Mouse (Mus musculus): Measurements from ENCODE around the gene Ada. TPM values are rescaled to one million over a fixed set of nuclear protein-coding genes. Genes with fewer than 3 reads are reported as not detected.

Gene Ada
- polyA plus RNA-seq, 1 experiment from 2014 or later, result 9.7 TPM

DNA sequence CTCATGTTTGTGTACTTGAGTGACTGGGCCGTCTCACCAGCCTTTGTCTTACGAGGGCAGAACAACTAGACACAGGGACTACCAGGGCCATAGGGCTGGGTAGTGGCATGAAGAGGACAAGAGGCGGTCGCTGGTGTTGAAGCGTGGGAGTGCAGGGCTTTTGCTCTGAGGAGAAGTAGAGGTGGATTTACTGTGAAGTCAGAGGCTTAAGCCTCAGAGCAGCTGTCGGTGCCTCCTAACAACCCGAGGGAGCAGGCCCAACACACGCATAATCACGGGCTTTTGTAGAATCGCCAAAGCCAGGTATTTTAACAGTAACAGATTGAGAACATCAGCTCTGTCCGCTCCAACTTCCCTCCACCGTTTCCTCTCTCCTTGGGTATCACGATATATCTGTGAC, 26.6 kb upstream of the Ada start:
- no peaks in the 10 kb centered on the region for H3K27me3 ChIP-seq (ENCODE audit: control insufficient read depth, insufficient read depth, low read length)
- H3K4me2 ChIP-seq (replicated peaks; ENCODE audit: low read depth, low read length), result no peak overlapping the region
- no peaks in the 10 kb centered on the region for H3K4me1 ChIP-seq (ENCODE audit: control insufficient read depth, insufficient read depth, low read length)
- H3K9ac ChIP-seq (ENCODE audit: low read depth, low read length), result no peak overlapping the region
- ATAC-seq (ENCODE audit: low FRiP score, low TSS enrichment), result no peak
- no peaks in the 10 kb centered on the region for H3K9me3 ChIP-seq (ENCODE audit: control insufficient read depth, low read length)
- no peak overlapping the region for H3K4me3 ChIP-seq (ENCODE audit: low read length)
- no peaks in the 10 kb centered on the region for H3K36me3 ChIP-seq (ENCODE audit: control insufficient read depth, insufficient read depth, low read length)
- no peak overlapping the region for H3K27ac ChIP-seq (ENCODE audit: low read depth, low read length)
- 24% methylated on average over 13 of the region's 13 CpGs for WGBS

- no peaks in the 10 kb centered on the region for H3K27me3 ChIP-seq (ENCODE audit: control insufficient read depth, insufficient read depth, low read length)
- no peak for ATAC-seq (ENCODE audit: low FRiP score, low TSS enrichment)
- no peaks in the 10 kb centered on the region for H3K36me3 ChIP-seq (ENCODE audit: control insufficient read depth, insufficient read depth, low read length)
- no peak overlapping the region for H3K27ac ChIP-seq (ENCODE audit: low read depth, low read length)
- H3K4me1 ChIP-seq (ENCODE audit: control insufficient read depth, insufficient read depth, low read length), result no peaks in the 10 kb centered on the region
- H3K4me2 ChIP-seq (replicated peaks; ENCODE audit: low read depth, low read length), result no peak overlapping the region
- no peaks in the 10 kb centered on the region for H3K9me3 ChIP-seq (ENCODE audit: control insufficient read depth, low read length)
- no peak overlapping the region for H3K4me3 ChIP-seq (ENCODE audit: low read length)
- no peak overlapping the region for H3K9ac ChIP-seq (ENCODE audit: low read depth, low read length)
- WGBS, result 85% methylated on average over 8 of the region's 8 CpGs
These were observed 20.7 kb upstream of the Ada start for GRCm38 (mm10) chr2:163770731-163771130.

DNA sequence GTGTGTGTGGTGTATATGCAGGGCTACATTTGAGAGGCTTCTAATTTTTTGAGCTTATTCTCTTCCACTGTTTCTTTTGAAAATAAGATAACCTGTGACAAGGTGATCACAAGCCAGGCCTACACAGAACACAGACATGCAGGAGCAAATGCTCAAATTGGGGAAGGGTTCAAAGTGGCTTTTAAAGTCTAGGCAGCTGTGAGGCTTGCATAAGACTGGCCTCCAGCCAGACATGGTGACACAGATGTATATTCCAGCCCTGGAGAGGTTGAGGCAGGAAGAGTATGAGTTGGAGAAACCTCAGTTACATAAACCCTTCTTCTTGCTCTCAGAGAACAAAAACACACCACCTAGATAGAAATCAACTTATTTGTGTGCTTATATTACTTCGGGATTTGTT, 16.9 kb upstream of the Ada start:
- H3K36me3 ChIP-seq (ENCODE audit: control insufficient read depth, insufficient read depth, low read length), result no peaks in the 10 kb centered on the region
- no peaks in the 10 kb centered on the region for H3K27me3 ChIP-seq (ENCODE audit: control insufficient read depth, insufficient read depth, low read length)
- H3K9ac ChIP-seq (ENCODE audit: low read depth, low read length), result no peak overlapping the region
- H3K9me3 ChIP-seq (ENCODE audit: control insufficient read depth, low read length), result no peaks in the 10 kb centered on the region
- no peak for ATAC-seq (ENCODE audit: low FRiP score, low TSS enrichment)
- no peaks in the 10 kb centered on the region for H3K4me1 ChIP-seq (ENCODE audit: control insufficient read depth, insufficient read depth, low read length)
- no peak overlapping the region for H3K27ac ChIP-seq (ENCODE audit: low read depth, low read length)
- H3K4me3 ChIP-seq (ENCODE audit: low read length), result no peak overlapping the region
- WGBS, result 82% methylated on average over 1 of the region's 1 CpGs
- no peak overlapping the region for H3K4me2 ChIP-seq (replicated peaks; ENCODE audit: low read depth, low read length)

DNA sequence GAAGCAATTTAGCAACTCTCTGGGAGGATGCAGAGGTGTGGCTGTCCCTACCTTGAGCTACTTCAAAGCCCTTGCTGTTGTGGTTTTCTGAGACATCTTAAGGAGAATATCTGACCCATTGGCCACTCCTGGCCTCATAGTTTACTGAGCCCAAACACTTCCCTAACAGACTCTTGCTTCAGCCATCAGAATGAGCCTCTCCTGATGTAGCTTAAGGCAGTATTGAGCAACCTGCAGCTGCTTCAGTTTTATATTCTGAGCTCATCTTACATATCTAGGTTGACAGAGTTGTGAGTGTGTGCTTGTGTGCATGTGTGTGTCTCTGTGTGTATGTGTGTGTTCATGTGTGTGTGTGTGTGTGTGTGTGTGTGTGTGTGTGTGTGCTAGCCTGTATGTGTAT, 16.2 kb upstream of the Ada start:
- Histone ChIP-seq H3K9me3 (ENCODE audit: control insufficient read depth, low read length) (no peaks in the 10 kb centered on the region), H3K9ac (ENCODE audit: low read depth, low read length) (no peak overlapping the region), H3K27ac (ENCODE audit: low read depth, low read length) (no peak overlapping the region), H3K36me3 (ENCODE audit: control insufficient read depth, insufficient read depth, low read length) (no peaks in the 10 kb centered on the region), H3K4me2 (replicated peaks; ENCODE audit: low read depth, low read length) (no peak overlapping the region), H3K27me3 (ENCODE audit: control insufficient read depth, insufficient read depth, low read length) (no peaks in the 10 kb centered on the region), H3K4me3 (ENCODE audit: low read length) (no peak overlapping the region), H3K4me1 (ENCODE audit: control insufficient read depth, insufficient read depth, low read length) (no peaks in the 10 kb centered on the region)
- no peak for ATAC-seq (ENCODE audit: low FRiP score, low TSS enrichment)

DNA sequence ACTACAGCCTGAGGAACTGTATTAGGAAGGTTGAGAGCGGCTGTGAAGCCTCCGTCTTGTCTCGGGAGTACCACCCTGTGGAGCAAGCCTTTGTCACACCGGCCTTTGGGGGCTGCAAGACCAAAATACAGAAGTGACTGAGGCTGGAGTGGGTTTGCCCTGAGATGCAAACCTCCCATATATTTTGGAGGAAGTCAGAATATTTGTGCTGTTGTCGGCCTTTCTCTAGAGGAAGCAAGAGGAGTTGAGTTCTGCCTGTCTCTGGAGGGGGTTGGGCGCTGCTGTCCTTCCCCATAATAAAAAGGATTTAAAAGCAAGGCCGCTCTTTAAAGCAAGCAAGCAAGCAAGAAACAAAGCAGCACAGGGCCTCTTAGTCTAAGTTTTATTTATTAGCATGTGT, 11.4 kb upstream of the Ada start:
- H3K9ac ChIP-seq (ENCODE audit: low read depth, low read length), result no peak overlapping the region
- no peak overlapping the region for H3K4me3 ChIP-seq (ENCODE audit: low read length)
- no peaks in the 10 kb centered on the region for H3K36me3 ChIP-seq (ENCODE audit: control insufficient read depth, insufficient read depth, low read length)
- 0 out of 2 replicates have a peak, but pooled peaks cover 7% of the 10 kb centered on the region for H3K4me1 ChIP-seq (ENCODE audit: control insufficient read depth, insufficient read depth, low read length)
- H3K4me2 ChIP-seq (replicated peaks; ENCODE audit: low read depth, low read length), result no peak overlapping the region
- H3K27ac ChIP-seq (ENCODE audit: low read depth, low read length), result no peak overlapping the region
- 78% methylated on average over 7 of the region's 7 CpGs for WGBS
- H3K9me3 ChIP-seq (ENCODE audit: control insufficient read depth, low read length), result no peaks in the 10 kb centered on the region
- ATAC-seq (ENCODE audit: low FRiP score, low TSS enrichment), result no peak
- no peaks in the 10 kb centered on the region for H3K27me3 ChIP-seq (ENCODE audit: control insufficient read depth, insufficient read depth, low read length)

GRCm38 (mm10) chr2:163760589-163760988, 10.6 kb upstream of the Ada start:
- WGBS, result 82% methylated on average over 6 of the region's 6 CpGs
- Histone ChIP-seq H3K27ac (ENCODE audit: low read depth, low read length) (no peak overlapping the region), H3K9ac (ENCODE audit: low read depth, low read length) (no peak overlapping the region), H3K27me3 (ENCODE audit: control insufficient read depth, insufficient read depth, low read length) (no peaks in the 10 kb centered on the region), H3K4me2 (replicated peaks; ENCODE audit: low read depth, low read length) (no peak overlapping the region), H3K4me1 (ENCODE audit: control insufficient read depth, insufficient read depth, low read length) (0 out of 2 replicates have a peak, but pooled peaks cover 11% of the 10 kb centered on the region), H3K9me3 (ENCODE audit: control insufficient read depth, low read length) (no peaks in the 10 kb centered on the region), H3K4me3 (ENCODE audit: low read length) (no peak overlapping the region), H3K36me3 (ENCODE audit: control insufficient read depth, insufficient read depth, low read length) (no peaks in the 10 kb centered on the region)
- ATAC-seq (ENCODE audit: low FRiP score, low TSS enrichment), result no peak

GRCm38 (mm10) chr2:163758146-163758545, 8.1 kb upstream of the Ada start:
- WGBS, result 65% methylated on average over 2 of the region's 2 CpGs
- ATAC-seq (ENCODE audit: low FRiP score, low TSS enrichment), result no peak
- Histone ChIP-seq H3K9ac (ENCODE audit: low read depth, low read length) (no peak overlapping the region), H3K4me2 (replicated peaks; ENCODE audit: low read depth, low read length) (no peak overlapping the region), H3K4me1 (ENCODE audit: control insufficient read depth, insufficient read depth, low read length) (0 out of 2 replicates have a peak, but pooled peaks cover 11% of the 10 kb centered on the region), H3K27ac (ENCODE audit: low read depth, low read length) (no peak overlapping the region), H3K9me3 (ENCODE audit: control insufficient read depth, low read length) (no peaks in the 10 kb centered on the region), H3K27me3 (ENCODE audit: control insufficient read depth, insufficient read depth, low read length) (no peaks in the 10 kb centered on the region), H3K36me3 (ENCODE audit: control insufficient read depth, insufficient read depth, low read length) (no peaks in the 10 kb centered on the region), H3K4me3 (ENCODE audit: low read length) (no peak overlapping the region)

- 60% methylated on average over 2 of the region's 2 CpGs for WGBS
- no peak overlapping the region for H3K9ac ChIP-seq (ENCODE audit: low read depth, low read length)
- H3K4me2 ChIP-seq (replicated peaks; ENCODE audit: low read depth, low read length), result no peak overlapping the region
- no peaks in the 10 kb centered on the region for H3K36me3 ChIP-seq (ENCODE audit: control insufficient read depth, insufficient read depth, low read length)
- no peaks in the 10 kb centered on the region for H3K27me3 ChIP-seq (ENCODE audit: control insufficient read depth, insufficient read depth, low read length)
- H3K9me3 ChIP-seq (ENCODE audit: control insufficient read depth, low read length), result no peaks in the 10 kb centered on the region
- H3K4me1 ChIP-seq (ENCODE audit: control insufficient read depth, insufficient read depth, low read length), result 0 out of 2 replicates have a peak, but pooled peaks cover 11% of the 10 kb centered on the region
- no peak for ATAC-seq (ENCODE audit: low FRiP score, low TSS enrichment)
- no peak overlapping the region; the same call in 1 of the 2 replicates for H3K27ac ChIP-seq (ENCODE audit: low read depth, low read length)
- H3K4me3 ChIP-seq (ENCODE audit: low read length), result no peak overlapping the region
These were observed 6.7 kb upstream of the Ada start for GRCm38 (mm10) chr2:163756723-163757122.

GRCm38 (mm10) chr2:163754228-163754627, 4.2 kb upstream of the Ada start:
- no peak overlapping the region for H3K4me2 ChIP-seq (replicated peaks; ENCODE audit: low read depth, low read length)
- H3K27me3 ChIP-seq (ENCODE audit: control insufficient read depth, insufficient read depth, low read length), result peaks cover 2% of the 10 kb centered on the region; the same call in 1 of the 2 replicates
- no peak overlapping the region for H3K27ac ChIP-seq (ENCODE audit: low read depth, low read length)
- WGBS, result 64% methylated on average over 5 of the region's 5 CpGs
- ATAC-seq (ENCODE audit: low FRiP score, low TSS enrichment), result no peak
- peaks cover 17% of the 10 kb centered on the region; the same call in 1 of the 2 replicates for H3K4me1 ChIP-seq (ENCODE audit: control insufficient read depth, insufficient read depth, low read length)
- H3K9me3 ChIP-seq (ENCODE audit: control insufficient read depth, low read length), result no peaks in the 10 kb centered on the region
- no peaks in the 10 kb centered on the region for H3K36me3 ChIP-seq (ENCODE audit: control insufficient read depth, insufficient read depth, low read length)
- no peak overlapping the region for H3K4me3 ChIP-seq (ENCODE audit: low read length)
- no peak overlapping the region for H3K9ac ChIP-seq (ENCODE audit: low read depth, low read length)

All from kidney, embryonic 14.5 days (tissue).